Mouse (Mus musculus) 3134 (cell line): ENCODE results near the gene Nop56.

Source experiments
- DNase-seq: peaks from one replicate; pipeline ENCODE4 v3.0.0-alpha.2; 2011; ENCODE audit warnings: low spot score; ENCODE audit not compliant: insufficient read length; ENCODE audit errors: extremely low read depth

Nop56 gene

DNA sequence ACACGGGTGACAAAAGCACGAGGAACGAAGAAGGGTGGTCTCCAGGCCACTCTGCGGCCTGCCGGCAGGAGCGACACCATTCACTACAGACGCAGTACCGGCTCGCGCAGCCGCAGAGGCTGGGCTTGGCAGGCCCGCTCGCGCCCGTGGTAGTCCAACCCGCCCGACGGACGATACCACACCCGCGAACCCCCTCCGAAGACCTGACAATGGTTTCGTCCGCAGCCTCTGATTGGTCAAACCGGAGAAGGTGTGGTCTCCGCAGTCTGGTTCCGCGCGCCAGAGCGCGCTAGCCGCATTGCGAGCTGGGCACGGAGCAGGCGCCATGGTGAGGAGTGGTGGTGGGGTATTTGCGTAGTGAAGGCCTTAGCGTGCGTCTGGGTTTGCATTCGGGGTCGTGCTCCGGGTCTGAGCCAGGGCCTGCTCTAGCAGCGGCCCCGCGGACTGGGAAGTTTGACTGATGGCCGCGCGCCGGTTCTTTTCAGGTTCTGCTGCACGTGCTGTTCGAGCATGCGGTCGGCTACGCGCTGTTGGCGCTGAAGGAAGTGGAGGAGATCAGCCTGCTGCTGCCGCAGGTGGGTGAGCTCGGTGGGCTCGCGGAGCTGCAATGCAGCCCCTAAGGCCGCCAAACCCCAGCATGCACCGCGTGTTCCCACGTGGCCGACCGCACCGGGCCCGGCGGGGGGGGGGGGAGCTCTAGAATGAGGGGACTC, at the start of gene Nop56:
Gene Nop56, plus strand, starts transcription at position 282 of the 713 bp plus-strand sequence.
- DNase-seq: peak; percentile 98

DNA sequence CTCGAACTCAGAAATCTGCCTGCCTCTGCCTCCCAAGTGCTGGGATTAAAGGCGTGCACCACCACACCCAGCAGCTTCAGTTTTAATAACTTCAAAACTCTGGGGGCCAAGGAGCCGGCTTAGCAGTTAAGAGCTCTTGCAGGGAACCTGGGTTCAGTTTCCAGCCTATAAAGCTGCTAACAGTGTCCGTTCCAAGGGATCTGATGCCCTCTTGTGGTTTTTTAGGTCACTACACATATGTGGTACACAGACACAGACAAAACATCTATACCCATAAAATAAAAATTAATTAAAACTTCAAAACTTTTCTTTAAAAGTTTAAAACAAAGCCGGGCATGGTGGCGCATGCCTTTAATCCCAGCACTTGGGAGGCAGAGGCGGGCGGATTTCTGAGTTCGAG, 27.3 kb upstream of the Nop56 start:
- peak; percentile 18 for DNase-seq

- DNase-seq: no peak
Measured at GRCm38 (mm10) chr2:130248226-130248625, 26.0 kb upstream of the Nop56 start.

- no peak for DNase-seq
Measured at GRCm38 (mm10) chr2:130256762-130257161, 17.5 kb upstream of the Nop56 start.

DNA sequence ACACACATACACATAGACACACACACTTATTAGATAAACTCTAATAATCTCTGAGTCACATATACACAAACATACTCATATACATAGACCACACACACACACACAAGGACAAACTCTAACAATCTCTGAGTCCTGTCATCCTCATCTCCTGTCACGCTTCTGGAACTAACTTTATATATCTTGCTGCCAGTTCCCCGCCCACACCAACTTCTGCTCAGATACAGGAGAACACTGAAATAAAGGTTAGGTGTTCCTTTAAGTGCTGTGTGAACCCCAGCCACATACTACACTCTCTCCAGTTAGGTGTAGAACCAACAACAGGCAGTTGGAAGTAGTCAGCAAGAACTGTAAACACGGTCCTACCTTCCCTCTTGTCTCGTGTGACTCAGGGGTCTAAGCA, 13.4 kb upstream of the Nop56 start:
- DNase-seq: no peak

- no peak for DNase-seq
Measured at GRCm38 (mm10) chr2:130261914-130262313, 12.3 kb upstream of the Nop56 start.

DNA sequence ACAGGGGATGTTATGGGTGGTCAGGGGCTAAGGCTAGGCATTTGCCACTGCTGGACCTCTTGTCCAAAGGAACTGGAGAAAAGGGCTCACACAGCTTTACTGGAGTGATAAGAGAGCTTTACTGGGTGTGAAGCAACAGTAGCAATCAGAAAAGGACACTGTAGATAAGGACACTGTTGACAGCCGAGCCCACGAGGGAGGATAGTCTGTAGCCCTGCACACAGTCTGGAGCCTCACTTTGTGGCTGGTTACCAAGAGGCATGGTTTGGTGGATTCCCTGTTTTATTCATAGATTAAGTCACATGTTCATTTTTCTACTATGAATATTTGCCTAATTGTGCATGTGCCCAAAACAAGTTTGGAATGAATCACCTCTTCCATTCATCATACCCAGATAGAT, 11.8 kb upstream of the Nop56 start:
- no peak for DNase-seq

GRCm38 (mm10) chr2:130265520-130265919, 8.7 kb upstream of the Nop56 start:
- no peak for DNase-seq

DNA sequence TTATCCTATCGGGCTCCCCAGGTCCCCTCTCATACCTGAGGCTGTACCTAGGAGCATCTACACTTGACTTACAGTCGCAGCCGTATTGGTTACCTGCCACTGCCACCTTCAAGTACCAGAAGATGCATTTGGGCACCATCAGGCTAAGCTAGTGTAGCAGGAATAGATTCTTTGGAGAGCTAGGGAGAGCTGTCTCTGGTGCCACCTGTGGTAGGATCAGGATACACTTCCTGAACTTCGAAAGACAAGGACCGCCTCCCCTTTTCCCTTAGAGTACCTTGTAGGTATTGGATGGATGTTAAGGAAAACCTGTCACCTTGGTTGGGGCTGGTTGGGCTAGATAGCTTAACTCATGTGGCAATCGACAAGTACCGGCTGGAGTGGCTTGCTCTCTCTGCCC, 6.2 kb upstream of the Nop56 start:
- no peak for DNase-seq

DNA sequence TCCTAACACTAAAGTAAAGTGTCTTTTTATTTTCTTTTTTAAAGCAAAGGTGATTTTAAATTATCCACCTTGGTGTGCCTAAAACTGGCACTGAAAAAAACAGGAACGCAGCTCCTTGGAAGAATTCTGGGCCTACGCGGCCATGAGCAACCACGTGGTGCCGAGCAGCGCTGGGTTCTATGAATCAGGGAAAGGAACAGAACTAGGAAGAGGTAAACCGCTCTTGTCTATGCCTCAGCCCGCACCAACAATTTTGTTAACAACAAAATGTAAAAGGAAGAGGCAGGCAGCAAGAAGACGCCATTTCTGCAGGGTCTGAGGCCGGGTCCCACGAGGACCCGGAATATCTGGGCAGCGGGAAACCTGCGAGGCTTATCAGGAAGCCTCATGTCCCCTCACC, 498 bp upstream of the Nop56 start:
- no peak for DNase-seq

- DNase-seq: no peak
Measured at GRCm38 (mm10) chr2:130274862-130275261, 632 bp downstream of the Nop56 start.

- peak; percentile 70 for DNase-seq
Measured at GRCm38 (mm10) chr2:130275649-130276048, 1.4 kb downstream of the Nop56 start.

- peak; percentile 46 for DNase-seq
Measured at GRCm38 (mm10) chr2:130279600-130280091, 5.4 kb downstream of the Nop56 start.

DNA sequence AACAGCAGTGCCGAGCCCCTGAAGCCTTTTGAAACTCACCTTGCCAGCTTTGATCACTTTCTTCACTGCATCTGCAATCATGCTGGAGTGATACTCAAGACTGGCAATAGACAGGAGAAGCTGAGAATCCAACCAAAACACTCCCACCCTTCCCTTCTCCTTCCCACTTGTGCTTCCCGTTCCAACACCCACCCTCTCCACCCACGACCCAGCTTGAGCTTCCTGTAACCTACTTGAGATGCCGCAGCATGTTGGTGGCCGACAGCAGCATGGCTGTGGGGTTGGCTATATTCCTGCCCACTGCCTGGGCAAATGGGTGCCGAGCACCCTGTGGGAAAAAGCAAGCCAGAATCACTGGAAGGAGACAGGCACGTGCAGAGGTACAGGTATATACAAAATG, 6.0 kb downstream of the Nop56 start:
- DNase-seq: peak; percentile 44

- no peak for DNase-seq
Measured at GRCm38 (mm10) chr2:130280818-130281217, 6.6 kb downstream of the Nop56 start.

DNA sequence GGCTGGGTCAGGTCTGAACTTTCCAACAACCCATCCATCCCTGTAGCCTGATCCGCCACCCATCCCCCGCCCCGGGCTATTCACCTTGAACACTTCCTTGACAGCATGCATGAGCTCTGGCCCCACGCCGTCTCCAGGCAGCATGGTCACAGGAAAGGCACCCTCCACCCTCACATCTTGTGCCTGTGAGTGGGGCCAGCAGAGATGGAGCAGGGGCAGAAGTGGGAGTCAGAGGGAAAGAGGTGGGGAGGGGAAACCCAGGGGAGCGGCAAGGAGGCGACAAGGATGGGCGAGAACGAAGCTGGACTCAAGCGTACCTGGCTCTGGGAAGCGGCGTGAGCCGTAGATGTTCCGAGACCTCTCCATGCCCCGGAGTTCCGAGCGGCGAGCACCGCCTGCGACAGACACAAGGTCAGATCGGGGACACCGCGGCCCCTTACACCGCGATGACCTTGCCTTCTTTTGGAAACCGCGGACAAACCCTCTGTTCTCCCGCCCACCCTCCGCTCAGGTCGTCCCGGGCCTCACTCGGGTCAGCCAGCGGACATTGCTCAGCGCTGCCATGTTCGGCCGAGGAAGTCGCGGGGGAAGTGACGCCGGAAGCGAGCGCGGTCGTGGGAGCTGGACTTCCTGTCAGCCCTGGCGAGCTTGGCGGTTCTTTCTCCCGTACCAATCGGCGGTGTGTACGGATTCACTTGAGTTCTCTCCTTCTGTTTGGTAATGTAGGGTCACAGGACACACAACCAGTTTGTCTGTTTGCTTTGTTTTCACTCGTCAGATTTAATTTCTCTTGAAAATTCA, 9.8 kb downstream of the Nop56 start, which contains the start of gene Idh3b:
Gene Idh3b, minus strand, starts transcription at position 694 of the 801 bp plus-strand sequence.
- DNase-seq: peak; percentile 86

DNA sequence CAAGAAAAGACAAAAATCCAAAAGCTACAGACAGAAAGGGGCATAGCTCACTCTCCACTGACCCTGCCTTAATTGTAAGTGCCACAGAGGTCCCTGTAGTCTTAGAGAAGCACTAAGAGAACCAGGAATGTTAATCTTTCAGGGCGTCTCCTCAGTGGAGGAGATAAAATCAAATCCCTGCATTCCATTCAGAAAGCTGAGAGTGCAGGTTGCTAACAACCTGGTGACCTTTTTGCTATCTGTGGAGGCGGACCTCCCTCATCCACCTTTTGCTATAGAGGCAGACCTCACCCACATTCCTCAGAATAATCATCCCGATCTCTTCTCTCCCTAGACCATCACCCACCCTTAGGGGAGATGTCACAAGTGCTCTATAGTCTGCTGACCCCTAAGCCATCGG, 14.9 kb downstream of the Nop56 start:
- no peak for DNase-seq

DNA sequence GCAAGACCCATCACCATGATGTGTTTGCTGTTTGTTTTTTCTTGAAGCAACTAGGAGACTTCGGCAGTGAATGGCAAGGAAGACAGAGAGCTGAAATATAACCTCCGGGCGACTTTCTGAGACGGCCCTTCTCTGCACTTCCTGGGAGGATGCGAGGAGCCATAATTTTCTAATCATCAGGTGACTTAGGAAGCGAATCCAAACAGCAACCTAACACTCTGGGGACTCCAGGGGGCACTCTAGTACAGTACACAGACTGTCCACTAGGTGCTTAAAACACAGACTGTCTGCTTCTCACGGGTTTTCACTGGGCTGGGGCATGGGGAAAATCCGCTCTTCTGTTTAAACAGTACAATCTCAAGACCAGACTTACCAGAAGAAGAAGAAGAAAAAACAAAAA, 17.2 kb downstream of the Nop56 start:
- no peak for DNase-seq

DNA sequence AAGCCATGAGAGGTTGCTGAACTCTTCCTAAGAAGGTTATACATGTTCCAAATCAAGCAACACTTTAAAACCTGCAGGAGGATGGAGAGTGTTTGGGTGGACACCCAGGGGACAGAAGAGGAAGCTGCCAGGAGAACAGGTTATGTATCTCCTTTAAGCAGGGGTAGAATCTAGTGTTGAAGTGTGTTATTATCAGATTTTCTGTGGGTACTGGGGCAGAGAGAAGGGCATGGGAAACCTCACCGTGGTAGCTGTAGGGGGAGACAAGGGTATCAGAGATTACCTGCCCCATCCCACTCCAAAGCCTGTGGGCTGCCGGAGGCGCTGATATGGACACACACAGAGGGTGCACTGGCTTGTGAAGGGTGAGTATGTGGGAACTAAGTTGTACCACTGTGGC, 18.8 kb downstream of the Nop56 start:
- DNase-seq: no peak

DNA sequence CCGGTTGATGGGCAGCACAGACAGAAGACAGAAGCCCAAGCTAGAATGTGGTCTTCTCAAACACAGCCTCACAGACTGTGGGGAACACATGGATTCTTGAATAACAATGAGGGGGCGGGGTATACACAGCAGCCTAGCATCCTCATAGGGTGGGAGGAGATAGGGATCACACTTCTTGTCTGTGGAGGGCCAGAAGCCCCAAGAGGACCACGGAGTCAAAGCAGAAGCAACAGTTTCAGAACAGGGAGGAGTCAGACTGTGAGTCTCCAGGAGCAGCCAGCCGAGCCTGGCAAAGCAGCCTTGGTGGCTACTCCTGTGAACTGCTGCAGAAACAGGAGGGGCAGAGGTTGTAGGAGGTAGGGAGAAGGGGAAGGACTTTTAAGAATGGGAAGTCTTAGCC, 19.3 kb downstream of the Nop56 start:
- DNase-seq: no peak

- no peak for DNase-seq
Measured at GRCm38 (mm10) chr2:130294218-130294935, 20.1 kb downstream of the Nop56 start.
